Mouse (Mus musculus): ENCODE data around the gene AC140267.1. TPM values are rescaled to one million over a fixed set of nuclear protein-coding genes. Genes with fewer than 3 reads are reported as not detected.
A peak's percentile ranks its signal among the peaks of the same experiment; 100 is the strongest.

AC140267.1 gene
- polyA plus RNA-seq, 1 experiment from 2014 or later: not detected

DNA sequence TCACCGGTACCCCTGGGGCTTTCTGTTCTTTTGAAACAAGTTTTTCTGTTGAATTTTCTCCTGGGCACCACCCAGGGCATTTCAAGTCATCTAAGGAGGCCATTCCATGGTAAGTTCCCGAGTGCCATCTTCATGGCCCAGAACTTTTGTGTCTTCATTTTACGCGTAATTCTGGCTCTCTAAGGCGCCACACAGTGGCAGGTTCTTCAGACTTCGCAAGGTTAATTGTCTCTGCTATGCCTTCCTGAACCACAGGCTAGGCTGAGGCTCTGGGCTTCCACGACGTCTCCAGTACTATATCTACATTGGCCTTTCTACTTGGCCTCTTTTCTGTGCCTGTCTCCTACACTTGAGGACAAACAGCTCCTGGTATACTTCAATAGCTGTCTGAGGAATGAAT lies 14.6 kb upstream of the AC140267.1 start:
- no peaks in the 10 kb centered on the region for H3K9me3 ChIP-seq (ENCODE audit: control insufficient read depth, low read length)
- WGBS: 72% methylated on average over 8 of the region's 8 CpGs
- H3K27me3 ChIP-seq (ENCODE audit: control insufficient read depth, insufficient read depth, low read length): no peaks in the 10 kb centered on the region
- H3K36me3 ChIP-seq (ENCODE audit: control insufficient read depth, insufficient read depth, low read length): no peaks in the 10 kb centered on the region
- DNase-seq (ENCODE audit: low spot score): no peak
- no peaks in the 10 kb centered on the region for H3K4me1 ChIP-seq (replicated peaks; ENCODE audit: control insufficient read depth, insufficient read depth, low read length)
- no peak overlapping the region for H3K4me2 ChIP-seq (replicated peaks; ENCODE audit: low read depth, low read length)
- no peak for ATAC-seq (ENCODE audit: low FRiP score)
- H3K4me3 ChIP-seq (ENCODE audit: low read depth, low read length): no peak overlapping the region
- no peak overlapping the region for H3K27ac ChIP-seq (ENCODE audit: low read depth, low read length)
- no peak overlapping the region for H3K9ac ChIP-seq (ENCODE audit: low read depth, low read length)

DNA sequence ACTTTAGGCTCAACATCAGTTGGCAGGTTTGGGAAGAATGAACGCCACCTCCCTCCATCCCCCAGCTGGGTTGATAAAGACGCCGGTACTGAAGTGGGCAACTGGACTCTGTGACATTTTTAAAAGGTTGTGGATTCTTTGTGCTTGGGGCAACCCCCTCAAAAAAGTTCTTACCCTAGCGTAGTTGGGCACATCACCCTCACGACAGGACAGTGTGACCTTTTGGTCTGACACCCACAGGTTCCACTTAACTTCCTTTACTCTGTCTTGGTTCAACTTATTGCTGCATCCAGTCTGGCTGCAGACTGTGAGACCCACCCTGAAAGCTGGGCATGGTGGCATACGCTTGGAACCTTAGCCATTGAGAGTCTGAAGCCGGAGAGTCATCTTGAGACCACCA lies 11.9 kb upstream of the AC140267.1 start:
- no peak overlapping the region for H3K27ac ChIP-seq (ENCODE audit: low read depth, low read length)
- no peak overlapping the region for H3K9ac ChIP-seq (ENCODE audit: low read depth, low read length)
- H3K9me3 ChIP-seq (ENCODE audit: control insufficient read depth, low read length): no peaks in the 10 kb centered on the region
- no peaks in the 10 kb centered on the region for H3K27me3 ChIP-seq (ENCODE audit: control insufficient read depth, insufficient read depth, low read length)
- DNase-seq (ENCODE audit: low spot score) (no peak), ATAC-seq (ENCODE audit: low FRiP score) (no peak)
- 87% methylated on average over 7 of the region's 7 CpGs for WGBS
- H3K4me1 ChIP-seq (replicated peaks; ENCODE audit: control insufficient read depth, insufficient read depth, low read length): no peaks in the 10 kb centered on the region
- no peak overlapping the region for H3K4me2 ChIP-seq (replicated peaks; ENCODE audit: low read depth, low read length)
- no peak overlapping the region for H3K4me3 ChIP-seq (ENCODE audit: low read depth, low read length)
- H3K36me3 ChIP-seq (ENCODE audit: control insufficient read depth, insufficient read depth, low read length): no peaks in the 10 kb centered on the region

DNA sequence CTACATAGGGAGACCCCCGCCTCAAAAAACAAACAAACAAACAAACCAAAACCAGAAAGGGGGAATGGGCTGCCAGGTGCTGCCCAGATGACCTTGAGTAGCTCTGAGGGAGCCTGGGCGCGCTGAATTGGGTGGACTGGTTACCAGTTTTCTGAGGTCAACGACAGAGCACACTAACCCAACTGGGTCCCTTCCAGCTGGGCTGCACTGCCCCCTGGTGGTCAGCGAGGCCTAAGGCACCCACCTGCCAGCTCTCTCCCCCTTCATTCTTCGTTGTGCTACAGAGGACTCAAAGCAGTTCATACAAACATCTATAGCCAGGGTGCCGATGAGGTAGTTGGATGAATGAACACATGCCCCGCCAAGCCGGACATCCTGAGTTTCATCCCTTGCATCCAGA lies 10.4 kb upstream of the AC140267.1 start:
- H3K27ac ChIP-seq (ENCODE audit: low read depth, low read length): no peak overlapping the region
- H3K4me1 ChIP-seq (replicated peaks; ENCODE audit: control insufficient read depth, insufficient read depth, low read length): no peaks in the 10 kb centered on the region
- DNase-seq (ENCODE audit: low spot score): peak; percentile 84
- no peak overlapping the region for H3K9ac ChIP-seq (ENCODE audit: low read depth, low read length)
- H3K9me3 ChIP-seq (ENCODE audit: control insufficient read depth, low read length): no peaks in the 10 kb centered on the region
- no peak overlapping the region for H3K4me2 ChIP-seq (replicated peaks; ENCODE audit: low read depth, low read length)
- 26% methylated on average over 9 of the region's 9 CpGs for WGBS
- no peaks in the 10 kb centered on the region for H3K27me3 ChIP-seq (ENCODE audit: control insufficient read depth, insufficient read depth, low read length)
- H3K4me3 ChIP-seq (ENCODE audit: low read depth, low read length): no peak overlapping the region
- ATAC-seq (ENCODE audit: low FRiP score): no peak; the same call in 1 of the 2 replicates
- no peaks in the 10 kb centered on the region for H3K36me3 ChIP-seq (ENCODE audit: control insufficient read depth, insufficient read depth, low read length)

DNA sequence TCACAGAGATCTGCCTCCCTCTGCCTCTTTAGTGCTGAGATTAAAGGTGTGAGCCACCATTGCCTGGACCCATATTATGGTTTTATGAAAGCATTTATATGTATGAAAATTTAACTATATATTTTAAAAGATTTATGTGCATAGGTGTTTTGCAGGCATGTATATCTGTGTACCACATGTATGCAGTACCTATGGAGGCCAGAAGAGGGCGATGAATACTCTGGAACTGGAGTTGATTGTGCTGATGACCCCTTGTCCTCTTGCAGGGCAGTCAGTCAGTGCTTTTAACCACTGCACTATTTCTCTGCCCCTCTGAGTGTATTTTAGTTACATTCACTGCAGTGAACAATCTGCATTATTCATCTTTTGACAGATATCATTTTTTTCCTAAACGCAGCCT lies 9.8 kb upstream of the AC140267.1 start:
- WGBS: 46% methylated on average over 2 of the region's 2 CpGs
- peak; percentile 71 for DNase-seq (ENCODE audit: low spot score)

DNA sequence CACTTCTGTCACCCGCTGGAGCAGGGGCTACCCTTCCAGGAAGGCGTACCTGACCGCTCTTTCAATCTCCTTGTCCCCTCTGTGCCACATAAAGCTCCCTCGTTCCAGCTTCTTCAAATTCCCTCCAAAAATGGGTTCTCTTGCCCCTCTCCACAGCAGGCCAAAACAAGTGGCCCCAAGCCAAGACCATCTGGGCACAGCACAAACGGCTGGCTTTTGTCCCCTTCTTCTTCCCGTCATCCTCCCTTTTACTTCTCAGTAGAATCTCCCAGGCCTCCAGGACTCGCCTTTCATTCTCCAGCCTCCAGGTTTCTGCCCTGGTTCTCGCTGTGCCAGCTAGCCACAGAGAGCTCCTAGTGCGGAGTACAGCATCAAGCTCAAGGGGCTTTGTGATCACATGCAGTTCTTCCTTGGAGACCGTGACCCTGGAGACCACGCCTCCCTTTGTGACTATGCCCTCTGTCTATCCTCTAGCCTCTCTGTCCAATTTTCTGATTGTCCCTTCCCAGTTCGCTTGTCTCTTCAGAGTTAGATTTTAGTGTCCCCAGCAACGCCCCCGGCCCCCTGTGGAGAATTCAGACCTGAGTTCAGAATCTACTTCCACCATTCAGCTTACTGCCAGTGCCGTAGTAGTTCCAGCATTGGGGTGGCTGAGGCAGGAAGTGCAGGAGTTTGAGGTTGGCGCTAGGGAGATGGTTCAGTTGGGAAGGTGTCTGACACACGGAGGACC lies 7.4 kb upstream of the AC140267.1 start:
- WGBS: 66% methylated on average over 17 of the region's 17 CpGs
- H3K27ac ChIP-seq (ENCODE audit: low read depth, low read length): no peak overlapping the region

More for the DNA sequence above, 9.8 kb upstream of the AC140267.1 start:
- H3K4me2 ChIP-seq (replicated peaks; ENCODE audit: low read depth, low read length): no peak overlapping the region
- ATAC-seq (ENCODE audit: low FRiP score): no peak
- H3K4me1 ChIP-seq (replicated peaks; ENCODE audit: control insufficient read depth, insufficient read depth, low read length): no peaks in the 10 kb centered on the region
- no peak overlapping the region for H3K9ac ChIP-seq (ENCODE audit: low read depth, low read length)
- H3K27ac ChIP-seq (ENCODE audit: low read depth, low read length): no peak overlapping the region
- H3K4me3 ChIP-seq (ENCODE audit: low read depth, low read length): no peak overlapping the region
- no peaks in the 10 kb centered on the region for H3K27me3 ChIP-seq (ENCODE audit: control insufficient read depth, insufficient read depth, low read length)
- no peaks in the 10 kb centered on the region for H3K36me3 ChIP-seq (ENCODE audit: control insufficient read depth, insufficient read depth, low read length)
- no peaks in the 10 kb centered on the region for H3K9me3 ChIP-seq (ENCODE audit: control insufficient read depth, low read length)

DNA sequence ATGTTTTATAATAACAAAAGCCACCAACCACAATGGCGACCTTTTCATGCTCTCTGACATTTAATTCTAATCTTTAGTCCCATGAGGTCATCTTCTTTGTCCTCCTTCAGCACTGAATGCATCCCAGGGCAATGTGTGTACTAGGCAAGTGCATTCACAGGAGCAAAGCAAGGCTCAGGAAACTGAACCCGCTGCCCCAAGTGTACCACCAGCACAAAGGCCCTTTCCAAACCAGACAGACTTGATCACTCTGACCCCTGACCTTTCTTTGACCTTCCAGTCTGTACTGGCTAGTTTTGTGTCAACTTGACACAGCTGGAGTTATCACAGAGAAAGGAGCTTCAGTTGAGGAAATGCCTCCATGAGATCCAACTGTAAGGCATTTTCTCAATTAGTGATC lies 3.3 kb upstream of the AC140267.1 start:
- DNase-seq (ENCODE audit: low spot score) (no peak), ATAC-seq (ENCODE audit: low FRiP score) (no peak)
- Histone ChIP-seq H3K4me2 (replicated peaks; ENCODE audit: low read depth, low read length) (no peak overlapping the region), H3K27me3 (ENCODE audit: control insufficient read depth, insufficient read depth, low read length) (no peaks in the 10 kb centered on the region), H3K36me3 (ENCODE audit: control insufficient read depth, insufficient read depth, low read length) (no peaks in the 10 kb centered on the region), H3K27ac (ENCODE audit: low read depth, low read length) (no peak overlapping the region), H3K9me3 (ENCODE audit: control insufficient read depth, low read length) (no peaks in the 10 kb centered on the region), H3K4me3 (ENCODE audit: low read depth, low read length) (no peak overlapping the region), H3K4me1 (replicated peaks; ENCODE audit: control insufficient read depth, insufficient read depth, low read length) (no peaks in the 10 kb centered on the region), H3K9ac (ENCODE audit: low read depth, low read length) (no peak overlapping the region)
- WGBS: 41% methylated on average over 2 of the region's 2 CpGs

More for the DNA sequence above, 7.4 kb upstream of the AC140267.1 start:
- no peaks in the 10 kb centered on the region for H3K36me3 ChIP-seq (ENCODE audit: control insufficient read depth, insufficient read depth, low read length)
- H3K9me3 ChIP-seq (ENCODE audit: control insufficient read depth, low read length): no peaks in the 10 kb centered on the region
- no peak overlapping the region for H3K4me2 ChIP-seq (replicated peaks; ENCODE audit: low read depth, low read length)
- DNase-seq (ENCODE audit: low spot score) (no peak), ATAC-seq (ENCODE audit: low FRiP score) (no peak)
- H3K9ac ChIP-seq (ENCODE audit: low read depth, low read length): no peak overlapping the region
- no peaks in the 10 kb centered on the region for H3K4me1 ChIP-seq (replicated peaks; ENCODE audit: control insufficient read depth, insufficient read depth, low read length)
- H3K27me3 ChIP-seq (ENCODE audit: control insufficient read depth, insufficient read depth, low read length): no peaks in the 10 kb centered on the region
- no peak overlapping the region for H3K4me3 ChIP-seq (ENCODE audit: low read depth, low read length)

DNA sequence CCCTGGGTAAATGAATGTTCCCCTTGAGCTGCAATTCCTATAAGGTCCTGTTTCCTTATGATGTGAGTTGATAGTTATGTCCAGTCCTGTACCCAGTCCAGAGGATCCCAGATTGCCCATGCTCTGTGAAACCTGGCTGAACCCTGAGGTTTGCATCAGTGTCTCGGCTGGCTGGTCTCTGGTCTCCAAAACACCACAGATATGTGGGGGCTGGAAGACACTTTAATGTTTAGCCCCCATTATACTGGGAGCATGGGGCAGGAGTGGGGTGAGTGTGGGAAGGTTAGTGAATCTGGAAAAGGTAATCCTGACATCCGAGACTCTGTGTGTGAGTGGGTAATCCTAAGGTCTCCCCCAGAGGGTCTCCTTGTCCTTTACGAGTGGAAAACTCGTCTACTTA lies 2.6 kb upstream of the AC140267.1 start:
- Histone ChIP-seq H3K27me3 (ENCODE audit: control insufficient read depth, insufficient read depth, low read length) (no peaks in the 10 kb centered on the region), H3K27ac (ENCODE audit: low read depth, low read length) (peak overlapping the region; percentile 60)
- WGBS: 69% methylated on average over 4 of the region's 4 CpGs

DNA sequence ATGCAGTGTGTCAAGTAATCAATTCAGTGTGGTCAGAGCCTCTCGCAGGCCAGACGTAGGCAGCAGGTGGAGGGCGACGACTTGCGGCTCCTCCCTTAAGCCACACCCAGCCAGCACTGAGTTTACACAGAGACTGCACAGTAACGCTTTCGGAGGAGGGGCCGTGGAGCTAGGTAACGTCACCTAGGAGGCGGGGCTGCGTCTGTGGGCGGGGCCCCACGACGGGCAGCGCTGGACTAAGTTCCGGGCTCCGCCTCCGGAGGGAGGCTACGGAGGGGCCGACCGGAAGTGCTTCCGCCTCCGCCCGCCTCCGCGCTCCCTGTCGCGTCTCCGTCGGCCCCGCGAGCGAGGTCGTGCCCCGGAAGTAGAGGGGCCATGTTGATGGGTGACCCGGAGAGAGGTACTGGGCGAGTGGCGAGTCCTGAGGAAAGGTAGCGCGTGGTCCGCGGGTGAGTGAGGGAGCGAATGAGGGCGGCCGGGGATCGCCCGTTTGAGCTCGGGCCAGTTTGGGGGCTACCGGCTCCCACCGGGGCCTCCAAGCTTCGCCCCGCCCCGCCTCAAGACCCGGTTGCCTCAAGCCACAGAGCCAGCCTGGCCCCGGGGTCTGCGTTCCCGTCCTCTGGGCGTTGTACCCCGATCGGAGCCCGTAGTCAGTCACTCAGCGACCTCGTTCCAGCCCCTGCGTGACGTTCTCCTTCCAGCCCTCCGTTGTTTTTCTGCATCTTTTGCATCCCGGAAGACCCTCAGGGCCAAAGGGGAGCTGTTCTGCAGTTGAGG lies 1.7 kb upstream of the AC140267.1 start, which contains the start of gene Mief1:
TSS of gene Mief1 (plus strand) at position 286 of the 777 bp plus-strand sequence.
- peak within 1 kb of the TSS; percentile 60 for H3K27ac ChIP-seq (ENCODE audit: low read depth, low read length)
- ATAC-seq (ENCODE audit: low FRiP score) (peak; percentile 97), DNase-seq (ENCODE audit: low spot score) (peak; percentile 99)
- no peaks in the 10 kb centered on the region for H3K27me3 ChIP-seq (ENCODE audit: control insufficient read depth, insufficient read depth, low read length)
- no peaks in the 10 kb centered on the region for H3K36me3 ChIP-seq (ENCODE audit: control insufficient read depth, insufficient read depth, low read length)
- no peaks in the 10 kb centered on the region for H3K9me3 ChIP-seq (ENCODE audit: control insufficient read depth, low read length)
- H3K4me1 ChIP-seq (replicated peaks; ENCODE audit: control insufficient read depth, insufficient read depth, low read length): no peaks in the 10 kb centered on the region
- H3K4me3 ChIP-seq (ENCODE audit: low read depth, low read length): peak within 1 kb of the TSS; percentile 95
- peak within 1 kb of the TSS; percentile 80 for H3K4me2 ChIP-seq (replicated peaks; ENCODE audit: low read depth, low read length)
- WGBS: under 1% methylated on average over 65 of the region's 67 CpGs
- H3K9ac ChIP-seq (ENCODE audit: low read depth, low read length): peak within 1 kb of the TSS; percentile 88

More for the DNA sequence above, 2.6 kb upstream of the AC140267.1 start:
- no peak overlapping the region for H3K4me2 ChIP-seq (replicated peaks; ENCODE audit: low read depth, low read length)
- H3K4me1 ChIP-seq (replicated peaks; ENCODE audit: control insufficient read depth, insufficient read depth, low read length): no peaks in the 10 kb centered on the region
- ATAC-seq (ENCODE audit: low FRiP score): peak; percentile 28
- H3K9me3 ChIP-seq (ENCODE audit: control insufficient read depth, low read length): no peaks in the 10 kb centered on the region
- H3K36me3 ChIP-seq (ENCODE audit: control insufficient read depth, insufficient read depth, low read length): no peaks in the 10 kb centered on the region
- H3K9ac ChIP-seq (ENCODE audit: low read depth, low read length): no peak overlapping the region
- no peak overlapping the region for H3K4me3 ChIP-seq (ENCODE audit: low read depth, low read length)
- DNase-seq (ENCODE audit: low spot score): no peak
